Mouse (Mus musculus) hindbrain, embryonic 16.5 days (tissue): Measurements from ENCODE around the gene Dock3. TPM values are rescaled to one million over a fixed set of nuclear protein-coding genes. Genes with fewer than 3 reads are reported as not detected.

Experiments
- ATAC-seq: fragments of 200-750 bp; cut with Nextera tagmentation; 2 replicates; pipeline ENCODE4 v1.8.0; 2017; ENCODE audit warnings: moderate TSS enrichment, moderate library complexity
- H3K27ac ChIP-seq: fragments of 300-500 bp; sonication (generic); 2 replicates; pipeline ENCODE4 v1.5.1; 2014; ENCODE audit warnings: low read depth, mild to moderate bottlenecking, control low read depth, low read length, moderate library complexity
- H3K27me3 ChIP-seq: fragments of 300-500 bp; sonication (generic); replicated peaks from 2 replicates; pipeline ENCODE4 v1.6.1; 2014; ENCODE audit warnings: low read length; ENCODE audit not compliant: control insufficient read depth, insufficient read depth
- H3K36me3 ChIP-seq: fragments of 300-500 bp; sonication (generic); 2 replicates; pipeline ENCODE4 v1.6.1; 2014; ENCODE audit warnings: mild to moderate bottlenecking, low read length, moderate library complexity, mixed read lengths; ENCODE audit not compliant: control insufficient read depth, insufficient read depth
- H3K4me1 ChIP-seq: fragments of 300-500 bp; sonication (generic); 2 replicates; pipeline ENCODE4 v1.6.1; 2014; ENCODE audit warnings: low read depth, low read length; ENCODE audit not compliant: control insufficient read depth, insufficient read depth
- H3K4me2 ChIP-seq: fragments of 300-500 bp; sonication (generic); 2 replicates; pipeline ENCODE4 v1.6.1; 2014; ENCODE audit warnings: mild to moderate bottlenecking, low read length, control low read depth, moderate library complexity
- H3K4me3 ChIP-seq: fragments of 300-500 bp; sonication (generic); 2 replicates; pipeline ENCODE4 v1.5.1; 2014; ENCODE audit warnings: mild to moderate bottlenecking, low read length, control low read depth, moderate library complexity
- H3K9ac ChIP-seq: fragments of 300-500 bp; sonication (generic); 2 replicates; pipeline ENCODE4 v1.6.1; 2014; ENCODE audit warnings: low read depth, mild to moderate bottlenecking, control low read depth, low read length, moderate library complexity
- H3K9me3 ChIP-seq: fragments of 300-500 bp; sonication (generic); 2 replicates; pipeline ENCODE4 v1.6.1; 2014; ENCODE audit warnings: mild to moderate bottlenecking, low read length, moderate library complexity; ENCODE audit not compliant: control insufficient read depth
- WGBS: fragments of 180-500 bp; shearing (Covaris S2); extraction: QIAGEN DNeasy Blood & Tissue Kit; methylation state at CpG from one replicate; pipeline ENCODE4 v1.1.7; 2014; 5-methylcytosine and 5-hydroxymethylcytosine counted together
- polyA plus RNA-seq: library from polyadenylated mRNA; unstranded; fragments of >200 nt; fragmentation: Nextera tagmentation; extraction: Ambion mirVana; gene quantifications from 2 replicates; pipeline ENCODE4 v1.2.1, GENCODE M21; 2015

The Dock3 gene
- polyA plus RNA-seq, 1 experiment from 2014 or later: 14.4 TPM

- Histone ChIP-seq H3K36me3 (no peaks in the 10 kb centered on the region), H3K9ac (no peak overlapping the region), H3K4me1 (peaks cover 4% of the 10 kb centered on the region; the same call in 1 of the 2 replicates), H3K9me3 (no peaks in the 10 kb centered on the region), H3K4me3 (no peak overlapping the region), H3K27ac (no peak overlapping the region), H3K4me2 (no peak overlapping the region), H3K27me3 (no peaks in the 10 kb centered on the region)
- ATAC-seq: no peak
- 84% methylated on average over 6 of the region's 6 CpGs for WGBS
Observed at GRCm38 (mm10) chr9:107261792-107262191, 30.1 kb upstream of the Dock3 start.

GRCm38 (mm10) chr9:107260836-107261235 lies 29.1 kb upstream of the Dock3 start:
- Histone ChIP-seq H3K9me3 (no peaks in the 10 kb centered on the region), H3K27ac (peak overlapping the region; percentile 34; the same call in 1 of the 2 replicates), H3K4me1 (peaks cover 7% of the 10 kb centered on the region; the same call in 1 of the 2 replicates), H3K4me2 (no peak overlapping the region), H3K4me3 (no peak overlapping the region), H3K27me3 (no peaks in the 10 kb centered on the region), H3K9ac (peak overlapping the region; percentile 27; the same call in 1 of the 2 replicates), H3K36me3 (no peaks in the 10 kb centered on the region)
- whole genome bisulfite sequencing: 67% methylated on average over 8 of the region's 8 CpGs
- ATAC-seq: no peak

DNA sequence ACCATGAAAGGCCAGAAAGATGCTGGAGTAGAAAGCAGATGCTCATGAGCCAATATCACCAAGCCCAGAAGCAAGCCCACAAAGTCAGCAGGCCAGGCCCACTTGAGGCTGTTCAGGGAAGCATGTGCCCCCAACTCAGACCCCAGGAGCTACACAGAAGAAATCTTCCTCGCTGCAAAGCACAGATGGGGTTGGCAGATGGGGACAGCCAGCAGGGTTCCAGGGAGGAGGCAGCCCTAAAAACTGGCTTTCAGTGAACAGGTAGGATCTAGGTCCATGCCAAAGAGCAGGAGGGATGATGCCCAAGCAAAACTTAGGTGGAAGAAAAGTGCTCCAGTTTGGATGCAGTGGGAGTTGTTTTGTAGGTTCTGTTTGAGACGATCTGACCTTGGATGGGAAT lies 28.7 kb upstream of the Dock3 start:
- no peak overlapping the region for H3K4me3 ChIP-seq
- 53% methylated on average over 2 of the region's 2 CpGs for WGBS
- no peaks in the 10 kb centered on the region for H3K36me3 ChIP-seq
- H3K27ac ChIP-seq: no peak overlapping the region
- no peaks in the 10 kb centered on the region for H3K27me3 ChIP-seq
- H3K4me1 ChIP-seq: peaks cover 11% of the 10 kb centered on the region
- no peak overlapping the region for H3K4me2 ChIP-seq
- no peak overlapping the region; the same call in 1 of the 2 replicates for H3K9ac ChIP-seq
- no peaks in the 10 kb centered on the region for H3K9me3 ChIP-seq
- ATAC-seq: no peak

DNA sequence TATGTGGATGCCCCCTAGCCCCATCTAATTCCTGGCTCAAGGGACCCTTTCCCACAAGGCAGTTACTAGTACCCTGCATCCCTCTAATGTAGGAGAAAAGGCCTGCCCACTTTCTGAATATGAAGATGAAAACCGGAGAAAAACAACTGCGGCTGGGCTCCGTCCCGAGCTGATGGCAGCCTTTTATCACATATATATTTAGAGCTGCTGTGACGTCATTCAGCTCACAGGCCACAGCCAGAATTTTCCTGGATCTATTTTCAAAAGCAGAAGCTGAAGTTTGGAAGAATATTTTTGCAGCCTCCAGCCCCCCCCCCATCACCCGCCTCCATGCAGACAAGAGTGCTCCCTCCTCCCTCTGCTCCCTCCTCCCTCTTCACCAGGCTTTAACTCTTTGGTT lies 27.9 kb upstream of the Dock3 start:
- Histone ChIP-seq H3K9me3 (no peaks in the 10 kb centered on the region), H3K4me3 (no peak overlapping the region), H3K4me1 (peaks cover 20% of the 10 kb centered on the region), H3K9ac (no peak overlapping the region), H3K4me2 (no peak overlapping the region), H3K27ac (no peak overlapping the region), H3K27me3 (no peaks in the 10 kb centered on the region), H3K36me3 (no peaks in the 10 kb centered on the region)
- WGBS: 69% methylated on average over 6 of the region's 6 CpGs
- ATAC-seq: no peak

- H3K9me3 ChIP-seq: no peaks in the 10 kb centered on the region
- peak; percentile 32 for ATAC-seq
- peaks cover 35% of the 10 kb centered on the region for H3K4me1 ChIP-seq
- H3K36me3 ChIP-seq: no peaks in the 10 kb centered on the region
- no peak overlapping the region for H3K4me2 ChIP-seq
- H3K27me3 ChIP-seq: no peaks in the 10 kb centered on the region
- H3K4me3 ChIP-seq: no peak overlapping the region
- peak overlapping the region; percentile 60 for H3K27ac ChIP-seq
- H3K9ac ChIP-seq: no peak overlapping the region
- 28% methylated on average over 3 of the region's 3 CpGs for WGBS
Observed at GRCm38 (mm10) chr9:107255596-107255995, 23.9 kb upstream of the Dock3 start.

GRCm38 (mm10) chr9:107254925-107255324 lies 23.2 kb upstream of the Dock3 start:
- no peak for ATAC-seq
- Histone ChIP-seq H3K9ac (no peak overlapping the region), H3K4me2 (no peak overlapping the region; the same call in 1 of the 2 replicates)

GRCm38 (mm10) chr9:107254476-107254875 lies 22.8 kb upstream of the Dock3 start:
- ATAC-seq: peak; percentile 87
- H3K9ac ChIP-seq: no peak overlapping the region; the same call in 1 of the 2 replicates
- peak overlapping the region; percentile 60 for H3K27ac ChIP-seq
- peak overlapping the region; percentile 42 for H3K4me2 ChIP-seq
- H3K4me1 ChIP-seq: peaks cover 35% of the 10 kb centered on the region
- no peaks in the 10 kb centered on the region for H3K36me3 ChIP-seq
- 42% methylated on average over 12 of the region's 12 CpGs for WGBS
- no peaks in the 10 kb centered on the region for H3K9me3 ChIP-seq
- H3K27me3 ChIP-seq: no peaks in the 10 kb centered on the region
- H3K4me3 ChIP-seq: no peak overlapping the region

More at GRCm38 (mm10) chr9:107254925-107255324, 23.2 kb upstream of the Dock3 start:
- Histone ChIP-seq H3K9me3 (no peaks in the 10 kb centered on the region), H3K4me1 (peaks cover 35% of the 10 kb centered on the region), H3K27ac (peak overlapping the region; percentile 60), H3K36me3 (no peaks in the 10 kb centered on the region), H3K27me3 (no peaks in the 10 kb centered on the region), H3K4me3 (no peak overlapping the region)
- 84% methylated on average over 3 of the region's 3 CpGs for WGBS

DNA sequence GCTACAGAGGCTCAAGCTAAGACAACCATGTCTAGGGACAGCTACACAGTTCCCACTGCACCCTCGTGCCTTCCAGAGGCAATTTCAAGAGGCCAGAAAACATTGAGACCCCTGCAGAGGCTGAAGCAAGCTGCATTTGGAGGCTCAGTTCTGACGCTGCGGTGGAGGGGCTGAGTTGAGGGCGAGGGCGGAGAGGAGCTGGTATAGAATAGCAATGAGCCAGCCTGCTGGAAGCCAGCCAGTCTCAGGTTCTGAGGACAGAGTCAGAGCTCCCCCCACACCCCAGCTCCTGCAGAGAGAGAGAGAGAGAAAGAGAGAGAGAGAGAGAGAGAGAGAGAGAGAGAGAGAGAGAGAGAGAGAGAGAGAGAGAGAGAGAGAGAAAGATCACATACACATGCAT lies 20.5 kb upstream of the Dock3 start:
- Histone ChIP-seq H3K36me3 (no peaks in the 10 kb centered on the region), H3K9ac (peak overlapping the region; percentile 39; the same call in 1 of the 2 replicates), H3K4me3 (no peak overlapping the region), H3K9me3 (no peaks in the 10 kb centered on the region), H3K27me3 (no peaks in the 10 kb centered on the region), H3K4me1 (peaks cover 35% of the 10 kb centered on the region), H3K27ac (peak overlapping the region; percentile 75), H3K4me2 (0 out of 2 replicates have a peak overlapping the region, but pooled peaks have one; percentile 23)
- ATAC-seq: peak; percentile 62
- 8% methylated on average over 5 of the region's 5 CpGs for WGBS

- ATAC-seq: no peak
- Histone ChIP-seq H3K27ac (no peak overlapping the region), H3K9ac (no peak overlapping the region), H3K4me1 (peaks cover 30% of the 10 kb centered on the region), H3K9me3 (no peaks in the 10 kb centered on the region), H3K36me3 (no peaks in the 10 kb centered on the region), H3K4me3 (no peak overlapping the region), H3K27me3 (no peaks in the 10 kb centered on the region), H3K4me2 (no peak overlapping the region)
- WGBS: 75% methylated on average over 14 of the region's 14 CpGs
Observed at GRCm38 (mm10) chr9:107250416-107251337, 19.0 kb upstream of the Dock3 start.
